Mouse (Mus musculus) inflammation-experienced regulatory T-cells (primary cell): ENCODE results near the gene Psmd7. TPM values are rescaled to one million over a fixed set of nuclear protein-coding genes. Genes with fewer than 3 reads are reported as not detected.

Experiments used
- polyA plus RNA-seq, 2 experiments: library from polyadenylated mRNA; unstranded; fragments of 100-300 nt; shearing (Covaris generic); gene quantifications; one replicate each; pipeline ENCODE4 v1.2.1; 2017

The Psmd7 gene
- polyA plus RNA-seq = 100 to 1,000 TPM; 119 TPM

GRCm38 (mm10) chr8:107587995-107588780 lies at the start of gene Psmd7:
Psmd7 (minus strand) TSS chr8:107588464.

Other genes with a start within 250 kb of the Psmd7 start
- under 1 TPM; 0.31 to 0.83 TPM for gene Nqo1, start 185.3 kb downstream of the Psmd7 start, polyA plus RNA-seq
- gene Nob1, start 163.4 kb downstream of the Psmd7 start, polyA plus RNA-seq = 10 to 100 TPM; 56.1 to 95.8 TPM
- 100 to 1,000 TPM in 1 of 2 experiments, 10 to 100 TPM in 1; 85.5 to 109 TPM for gene Wwp2, start 152.1 kb downstream of the Psmd7 start, polyA plus RNA-seq